Mouse (Mus musculus): ENCODE data around the gene Fra10ac1. TPM values are rescaled to one million over a fixed set of nuclear protein-coding genes. Genes with fewer than 3 reads are reported as not detected.

Fra10ac1 gene
- 25.8 and 27.3 TPM in 2 replicates for polyA plus RNA-seq (2014; fragmentation: Nextera tagmentation; extraction: Ambion mirVana)

DNA sequence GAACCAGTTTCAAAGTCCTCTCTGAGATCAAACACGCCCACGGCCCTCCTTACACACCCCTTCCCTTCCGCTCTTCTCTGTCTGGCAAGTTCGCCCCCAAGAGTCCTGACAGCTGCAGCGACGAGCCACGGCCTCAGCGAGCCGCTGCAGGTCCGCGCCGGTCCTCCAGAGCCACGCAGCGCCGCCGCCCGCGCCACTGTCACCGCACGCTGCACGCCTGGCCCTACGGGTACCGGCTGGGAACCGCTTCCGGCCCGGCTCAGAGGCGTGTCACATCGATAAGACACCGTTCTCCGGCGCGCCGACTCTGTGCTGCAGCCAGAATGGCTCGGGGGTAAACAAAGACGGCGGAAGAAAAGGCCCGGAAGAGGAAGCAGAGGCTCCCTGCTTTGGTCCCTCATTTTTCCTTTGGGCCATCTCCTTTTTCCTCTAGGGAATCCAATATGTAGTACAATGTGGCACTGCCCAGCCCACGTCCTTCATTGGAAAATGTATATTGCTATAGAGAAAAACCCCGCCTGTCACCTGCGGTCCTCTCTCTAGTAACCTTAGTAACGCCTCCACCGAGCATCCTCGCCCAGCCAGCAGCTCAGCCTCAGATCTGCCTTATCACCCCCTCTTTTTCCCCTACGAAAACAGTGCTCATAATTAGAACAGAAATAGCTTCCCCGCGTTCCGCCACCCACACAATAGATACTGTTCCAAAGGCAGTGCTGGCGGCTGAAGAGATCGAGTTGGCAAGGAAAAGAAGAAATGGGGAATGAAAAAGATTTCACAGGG, at the start of gene Fra10ac1:
TSS of gene Fra10ac1 (minus strand) at position 252 of the 780 bp plus-strand sequence.
- Histone ChIP-seq H3K9ac (ENCODE audit: low read length) (peak within 1 kb of the TSS; percentile 81), H3K27ac (replicated peaks in 1 of 2; ENCODE audit: control insufficient read depth in 1 of 2, insufficient read depth in 1 of 2, low read depth in 2 of 2, low read length in 2 of 2) (peak within 1 kb of the TSS; percentile 76 to 88), H3K4me1 (ENCODE audit: control insufficient read depth in 2 of 2, insufficient read depth in 2 of 2, low read length in 2 of 2) (peaks cover 0 to 8% of the 10 kb centered on the region in 2 experiments; a peak in 2 of 4 replicates), H3K4me3 (ENCODE audit: control insufficient read depth in 1 of 2, insufficient read depth in 1 of 2, low read depth in 1 of 2, low read length in 2 of 2) (peak within 1 kb of the TSS; percentile 76 to 77), H3K4me2 (ENCODE audit: low read length) (peak within 1 kb of the TSS; percentile 84), H3K9me3 (ENCODE audit: control insufficient read depth, low read length) (0 out of 2 replicates have a peak, but pooled peaks cover 3% of the 10 kb centered on the region), H3K27me3 (ENCODE audit: control insufficient read depth, insufficient read depth, low read length) (no peaks in the 10 kb centered on the region), H3K36me3 (ENCODE audit: control insufficient read depth, insufficient read depth, low read length) (peaks cover 6% of the 10 kb centered on the region; the same call in 1 of the 2 replicates)
- WGBS, result under 1% methylated on average over 49 of the region's 49 CpGs
- ATAC-seq (ENCODE audit: insufficient number of reproducible peaks, insufficient read depth, low FRiP score, low read depth), result peak; percentile 88

DNA sequence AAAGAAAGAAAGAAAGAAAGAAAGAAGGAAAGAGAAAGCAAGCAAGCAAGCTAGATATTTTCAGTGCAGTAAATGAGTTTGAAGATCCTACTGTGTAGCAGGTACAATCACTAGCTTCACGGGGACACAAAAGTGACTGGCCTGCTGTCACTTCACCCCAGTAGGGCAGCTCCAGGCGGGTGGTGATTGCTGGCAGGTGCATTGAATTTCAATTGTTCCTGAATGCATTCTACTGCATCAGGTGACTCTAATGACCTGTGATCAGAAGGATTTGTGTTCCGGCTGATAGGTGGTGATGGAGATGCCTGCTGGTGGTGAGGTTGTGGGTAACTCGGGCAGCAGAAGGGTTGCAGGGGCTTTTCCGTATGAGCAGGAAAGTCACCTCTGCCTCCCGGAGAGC, 47.1 kb upstream of the Fra10ac1 start:
- 21% methylated on average over 6 of the region's 6 CpGs for WGBS
- H3K36me3 ChIP-seq (ENCODE audit: control insufficient read depth, insufficient read depth, low read length), result no peaks in the 10 kb centered on the region

DNA sequence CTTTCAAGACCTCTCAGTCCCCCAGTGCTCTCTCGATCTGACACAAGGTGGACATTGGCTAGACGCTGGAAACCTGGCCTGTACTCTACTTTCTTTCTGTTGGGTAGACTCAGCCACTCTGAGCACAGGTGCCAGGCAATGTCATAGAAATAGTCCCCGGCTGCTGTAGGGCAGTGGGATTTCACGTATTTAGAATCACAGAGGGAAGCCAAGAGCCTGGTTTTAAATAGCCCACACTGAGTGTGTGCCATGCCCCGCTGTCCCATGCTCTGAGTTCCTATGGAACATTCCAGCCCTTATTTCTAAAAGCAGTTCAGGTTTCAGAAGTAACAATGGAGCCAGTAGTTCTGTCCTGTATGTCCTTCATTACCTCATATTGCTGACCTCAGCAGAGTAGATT, 43.5 kb upstream of the Fra10ac1 start:
- WGBS, result 56% methylated on average over 5 of the region's 5 CpGs
- Histone ChIP-seq H3K9ac (ENCODE audit: low read length) (no peak overlapping the region), H3K9me3 (ENCODE audit: control insufficient read depth, low read length) (no peaks in the 10 kb centered on the region), H3K27ac (replicated peaks in 1 of 2; ENCODE audit: control insufficient read depth in 1 of 2, insufficient read depth in 1 of 2, low read depth in 2 of 2, low read length in 2 of 2) (no peak overlapping the region), H3K36me3 (ENCODE audit: control insufficient read depth, insufficient read depth, low read length) (no peaks in the 10 kb centered on the region), H3K4me3 (ENCODE audit: control insufficient read depth in 1 of 2, insufficient read depth in 1 of 2, low read depth in 1 of 2, low read length in 2 of 2) (no peak overlapping the region), H3K4me2 (ENCODE audit: low read length) (no peak overlapping the region), H3K27me3 (ENCODE audit: control insufficient read depth, insufficient read depth, low read length) (peaks cover 9% of the 10 kb centered on the region), H3K4me1 (ENCODE audit: control insufficient read depth in 2 of 2, insufficient read depth in 2 of 2, low read length in 2 of 2) (no peaks in the 10 kb centered on the region)
- no peak for ATAC-seq (ENCODE audit: insufficient number of reproducible peaks, insufficient read depth, low FRiP score, low read depth)

More for the DNA sequence above, 47.1 kb upstream of the Fra10ac1 start:
- Histone ChIP-seq H3K4me3 (ENCODE audit: control insufficient read depth in 1 of 2, insufficient read depth in 1 of 2, low read depth in 1 of 2, low read length in 2 of 2) (no peak overlapping the region), H3K4me1 (ENCODE audit: control insufficient read depth in 2 of 2, insufficient read depth in 2 of 2, low read length in 2 of 2) (no peaks in the 10 kb centered on the region), H3K27ac (replicated peaks in 1 of 2; ENCODE audit: control insufficient read depth in 1 of 2, insufficient read depth in 1 of 2, low read depth in 2 of 2, low read length in 2 of 2) (no peak overlapping the region), H3K4me2 (ENCODE audit: low read length) (no peak overlapping the region), H3K27me3 (ENCODE audit: control insufficient read depth, insufficient read depth, low read length) (no peaks in the 10 kb centered on the region), H3K9ac (ENCODE audit: low read length) (no peak overlapping the region), H3K9me3 (ENCODE audit: control insufficient read depth, low read length) (no peaks in the 10 kb centered on the region)
- no peak for ATAC-seq (ENCODE audit: insufficient number of reproducible peaks, insufficient read depth, low FRiP score, low read depth)

DNA sequence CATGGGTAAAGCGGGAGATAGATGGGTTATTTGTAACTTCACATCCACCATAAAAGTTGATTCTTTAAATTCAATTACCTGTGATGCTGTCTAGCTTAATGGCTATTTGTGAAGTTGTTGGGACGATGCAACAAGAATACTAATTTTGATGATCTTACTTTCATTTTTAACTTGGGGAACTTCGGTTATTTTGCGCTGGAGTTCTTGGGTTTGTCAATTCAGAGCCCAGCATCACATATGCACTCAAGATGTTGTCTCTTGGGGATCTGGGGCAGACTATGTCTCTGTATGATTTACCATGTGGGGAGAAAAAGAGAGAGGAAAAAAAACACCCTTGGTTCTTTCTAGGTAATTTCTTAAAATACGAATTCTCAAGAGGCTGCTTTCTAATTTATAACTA, 41.8 kb upstream of the Fra10ac1 start:
- H3K27ac ChIP-seq (replicated peaks in 1 of 2; ENCODE audit: control insufficient read depth in 1 of 2, insufficient read depth in 1 of 2, low read depth in 2 of 2, low read length in 2 of 2), result no peak overlapping the region
- WGBS, result 90% methylated on average over 5 of the region's 5 CpGs
- no peaks in the 10 kb centered on the region for H3K36me3 ChIP-seq (ENCODE audit: control insufficient read depth, insufficient read depth, low read length)
- H3K27me3 ChIP-seq (ENCODE audit: control insufficient read depth, insufficient read depth, low read length), result peaks cover 11% of the 10 kb centered on the region
- H3K4me1 ChIP-seq (ENCODE audit: control insufficient read depth in 2 of 2, insufficient read depth in 2 of 2, low read length in 2 of 2), result no peaks in the 10 kb centered on the region
- no peak overlapping the region for H3K4me3 ChIP-seq (ENCODE audit: control insufficient read depth in 1 of 2, insufficient read depth in 1 of 2, low read depth in 1 of 2, low read length in 2 of 2)
- no peak overlapping the region for H3K4me2 ChIP-seq (ENCODE audit: low read length)
- no peaks in the 10 kb centered on the region for H3K9me3 ChIP-seq (ENCODE audit: control insufficient read depth, low read length)
- no peak overlapping the region for H3K9ac ChIP-seq (ENCODE audit: low read length)
- ATAC-seq (ENCODE audit: insufficient number of reproducible peaks, insufficient read depth, low FRiP score, low read depth), result no peak

DNA sequence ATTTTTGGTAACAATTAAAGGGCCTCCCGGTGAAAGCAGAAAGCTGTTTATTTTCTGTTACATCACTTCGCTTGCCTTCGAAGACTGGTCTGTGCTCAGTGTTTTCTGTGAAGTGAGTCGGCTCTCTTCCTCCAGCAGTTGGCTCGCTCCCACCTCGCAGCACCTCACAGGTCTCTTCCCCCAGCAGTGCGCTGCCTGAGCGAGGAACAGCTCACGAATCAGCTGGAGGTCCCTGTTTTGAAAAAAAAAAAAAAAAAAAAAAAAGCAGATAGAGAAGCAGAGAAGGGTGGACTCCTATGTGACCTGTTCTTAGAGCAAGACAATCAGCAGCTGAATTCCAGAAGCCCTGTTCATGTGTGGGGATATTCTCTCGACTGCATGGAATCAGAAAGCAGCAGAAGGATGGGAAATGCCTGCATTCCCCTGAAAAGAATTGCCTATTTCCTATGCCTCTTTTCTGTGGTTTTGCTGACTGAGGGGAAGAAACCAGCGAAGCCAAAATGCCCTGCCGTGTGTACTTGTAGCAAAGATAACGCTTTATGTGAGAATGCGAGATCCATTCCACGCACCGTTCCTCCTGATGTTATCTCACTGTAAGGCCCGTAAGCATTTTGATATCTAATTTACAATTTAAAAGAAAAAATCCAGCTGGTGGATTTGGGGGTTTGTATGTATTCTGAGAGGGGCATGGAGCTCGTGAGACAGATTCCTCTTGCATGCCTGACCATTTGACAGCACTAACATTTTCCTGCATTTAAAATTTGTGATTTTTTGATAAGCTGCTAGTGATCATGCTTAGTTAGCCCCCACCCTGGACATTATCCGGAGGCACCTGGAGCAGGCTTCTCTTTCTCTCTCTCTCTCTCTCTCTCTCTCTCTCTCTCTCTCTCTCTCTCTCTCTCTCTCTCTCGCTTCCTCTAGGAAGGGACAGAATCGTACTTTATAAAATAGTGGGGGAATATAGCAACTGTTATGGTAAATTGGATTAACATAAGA, 40.8 kb upstream of the Fra10ac1 start, which contains the start of gene Lgi1:
TSS of gene Lgi1 (plus strand) at position 32 of the 996 bp plus-strand sequence.
- peak within 1 kb of the TSS in 1 of 2 experiments; percentile 27; a peak in 2 of 4 replicates for H3K4me3 ChIP-seq (ENCODE audit: control insufficient read depth in 1 of 2, insufficient read depth in 1 of 2, low read depth in 1 of 2, low read length in 2 of 2)
- H3K9ac ChIP-seq (ENCODE audit: low read length), result peak within 1 kb of the TSS; percentile 16; the same call in 1 of the 2 replicates
- no peak for ATAC-seq (ENCODE audit: insufficient number of reproducible peaks, insufficient read depth, low FRiP score, low read depth)

DNA sequence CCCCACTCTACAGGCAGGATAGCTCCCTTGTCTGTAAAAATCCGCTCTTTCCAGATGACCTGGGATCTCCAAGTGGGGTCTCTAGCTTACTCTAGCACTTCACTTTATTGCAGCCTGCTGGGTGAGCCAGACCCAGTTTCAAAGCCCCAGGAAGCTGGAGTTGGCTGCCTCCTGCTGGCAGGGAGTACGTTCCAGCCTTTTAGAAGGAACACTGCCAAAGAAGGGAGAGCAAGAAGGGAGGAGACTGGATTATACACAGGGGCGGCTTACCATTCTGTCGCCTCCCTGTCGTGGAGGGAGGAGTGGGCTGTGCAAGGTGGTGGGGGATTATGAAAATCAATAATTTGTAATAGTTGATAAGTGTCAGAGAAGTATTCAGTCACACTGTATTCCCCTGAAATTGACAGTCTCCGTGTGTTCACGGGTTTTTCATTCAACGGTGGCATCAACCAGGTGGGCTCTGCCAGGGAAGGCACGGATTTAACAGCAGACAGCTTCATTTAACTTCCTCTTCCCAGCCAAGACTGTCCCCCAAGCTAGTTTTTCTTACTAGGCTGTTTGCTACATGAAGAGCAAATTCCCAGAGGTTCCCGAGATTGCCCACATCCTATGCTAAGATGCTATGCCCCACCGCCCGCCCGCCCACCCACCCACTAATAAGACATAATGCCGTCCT, 40.0 kb upstream of the Fra10ac1 start:
- Histone ChIP-seq H3K4me1 (ENCODE audit: control insufficient read depth in 2 of 2, insufficient read depth in 2 of 2, low read length in 2 of 2) (no peaks in the 10 kb centered on the region), H3K27ac (replicated peaks in 1 of 2; ENCODE audit: control insufficient read depth in 1 of 2, insufficient read depth in 1 of 2, low read depth in 2 of 2, low read length in 2 of 2) (no peak overlapping the region), H3K27me3 (ENCODE audit: control insufficient read depth, insufficient read depth, low read length) (peaks cover 11% of the 10 kb centered on the region), H3K9ac (ENCODE audit: low read length) (0 out of 2 replicates have a peak overlapping the region, but pooled peaks have one; percentile 16), H3K36me3 (ENCODE audit: control insufficient read depth, insufficient read depth, low read length) (no peaks in the 10 kb centered on the region), H3K9me3 (ENCODE audit: control insufficient read depth, low read length) (no peaks in the 10 kb centered on the region), H3K4me2 (ENCODE audit: low read length) (peak overlapping the region; percentile 61), H3K4me3 (ENCODE audit: control insufficient read depth in 1 of 2, insufficient read depth in 1 of 2, low read depth in 1 of 2, low read length in 2 of 2) (peak overlapping the region in 1 of 2 experiments; percentile 27; a peak in 2 of 4 replicates)
- no peak for ATAC-seq (ENCODE audit: insufficient number of reproducible peaks, insufficient read depth, low FRiP score, low read depth)
- 22% methylated on average over 14 of the region's 14 CpGs for WGBS

More for the DNA sequence above, 40.8 kb upstream of the Fra10ac1 start, which contains the start of gene Lgi1:
- WGBS, result 20% methylated on average over 21 of the region's 21 CpGs
- H3K9me3 ChIP-seq (ENCODE audit: control insufficient read depth, low read length), result no peaks in the 10 kb centered on the region
- H3K36me3 ChIP-seq (ENCODE audit: control insufficient read depth, insufficient read depth, low read length), result no peaks in the 10 kb centered on the region
- no peaks in the 10 kb centered on the region for H3K4me1 ChIP-seq (ENCODE audit: control insufficient read depth in 2 of 2, insufficient read depth in 2 of 2, low read length in 2 of 2)
- H3K27me3 ChIP-seq (ENCODE audit: control insufficient read depth, insufficient read depth, low read length), result peaks cover 11% of the 10 kb centered on the region
- no peak within 1 kb of the TSS for H3K27ac ChIP-seq (replicated peaks in 1 of 2; ENCODE audit: control insufficient read depth in 1 of 2, insufficient read depth in 1 of 2, low read depth in 2 of 2, low read length in 2 of 2)
- peak within 1 kb of the TSS; percentile 61 for H3K4me2 ChIP-seq (ENCODE audit: low read length)

DNA sequence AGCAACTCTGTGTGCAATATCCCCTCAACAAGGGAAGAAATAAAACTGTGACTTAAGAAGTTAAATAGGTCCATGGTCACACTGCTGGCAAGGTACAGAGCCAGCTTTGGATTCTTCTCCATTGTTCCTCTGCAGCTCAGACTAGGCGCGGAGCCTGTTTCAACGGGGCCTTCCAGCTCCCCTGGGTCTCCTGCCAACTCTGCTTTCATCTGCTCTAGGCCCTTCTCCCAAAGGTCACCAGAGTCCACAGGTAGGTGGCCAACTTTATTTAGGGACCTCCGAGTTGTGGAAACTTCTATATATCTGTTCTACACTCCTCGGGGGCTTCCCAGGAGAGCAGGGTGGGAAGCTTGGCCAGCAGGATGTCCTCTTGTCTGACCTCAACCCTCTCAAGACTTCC, 37.4 kb upstream of the Fra10ac1 start:
- WGBS, result 74% methylated on average over 5 of the region's 5 CpGs

More for the DNA sequence above, 37.4 kb upstream of the Fra10ac1 start:
- Histone ChIP-seq H3K4me3 (ENCODE audit: control insufficient read depth in 1 of 2, insufficient read depth in 1 of 2, low read depth in 1 of 2, low read length in 2 of 2) (no peak overlapping the region), H3K4me2 (ENCODE audit: low read length) (no peak overlapping the region), H3K9me3 (ENCODE audit: control insufficient read depth, low read length) (no peaks in the 10 kb centered on the region), H3K27me3 (ENCODE audit: control insufficient read depth, insufficient read depth, low read length) (peaks cover 11% of the 10 kb centered on the region), H3K36me3 (ENCODE audit: control insufficient read depth, insufficient read depth, low read length) (no peaks in the 10 kb centered on the region), H3K27ac (replicated peaks in 1 of 2; ENCODE audit: control insufficient read depth in 1 of 2, insufficient read depth in 1 of 2, low read depth in 2 of 2, low read length in 2 of 2) (no peak overlapping the region), H3K9ac (ENCODE audit: low read length) (no peak overlapping the region), H3K4me1 (ENCODE audit: control insufficient read depth in 2 of 2, insufficient read depth in 2 of 2, low read length in 2 of 2) (no peaks in the 10 kb centered on the region)
- ATAC-seq (ENCODE audit: insufficient number of reproducible peaks, insufficient read depth, low FRiP score, low read depth), result no peak
